Mouse (Mus musculus): ENCODE results near the gene Wdfy3.

DNA sequence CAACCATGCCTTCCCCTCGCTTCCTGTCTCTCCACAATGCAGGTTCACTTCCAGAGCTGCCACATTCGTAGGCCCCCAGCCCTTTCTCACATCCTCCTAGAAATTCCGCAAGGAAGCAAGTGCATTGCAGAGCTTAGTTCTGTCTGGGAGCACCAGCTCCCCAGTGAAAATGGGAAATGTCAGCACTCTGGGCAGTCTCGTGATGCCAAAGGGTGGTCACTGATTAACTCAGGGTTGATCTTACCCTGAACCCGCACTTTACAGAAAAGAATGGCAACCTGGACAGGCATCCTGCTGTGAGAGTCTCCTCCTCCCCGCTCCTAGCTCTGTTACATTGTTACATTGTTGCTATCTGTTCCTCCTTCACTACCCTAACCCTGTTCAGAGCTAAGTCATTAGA, 16.8 kb downstream of the Wdfy3 start:
- no peak for TF ChIP-seq CTCF (IDR thresholded peaks at IDR 0.05; ENCODE audit: control insufficient read depth, insufficient read depth, insufficient replicate concordance, low read depth, low read length)
- TF ChIP-seq POLR2A (IDR thresholded peaks at IDR 0.05; ENCODE audit: control insufficient read depth, low read depth, low read length) = no peak

All from testis, adult 2 months (tissue).